13 mouse cellular contexts compared by ENCODE assay signal in the genomic region with DNA sequence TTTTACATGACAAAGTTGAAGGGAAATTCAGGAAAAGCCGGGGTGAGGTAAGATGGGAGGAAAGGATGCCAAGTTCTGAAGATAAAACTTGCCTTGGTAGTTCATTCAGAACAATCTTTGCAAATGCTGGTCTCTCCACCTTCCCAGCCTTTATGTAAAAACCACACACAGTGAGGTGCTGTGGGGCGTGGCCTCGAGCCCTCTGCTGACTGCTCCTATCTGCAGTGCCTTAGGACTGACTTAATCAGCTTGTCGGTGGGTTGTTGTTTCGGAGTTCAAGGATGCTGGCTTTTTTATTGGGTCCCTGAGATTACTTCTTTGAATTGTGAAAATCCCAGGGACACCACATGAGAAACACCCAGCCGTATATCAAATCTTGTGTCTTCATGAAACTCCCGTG.
"Had no signal": no experiment of that assay in that cellular context is flagged by ENCODE, and none has a peak within 500 bp of the region (broad histone marks: within the 10 kb centered on the region; RNA-seq: fewer than 3 reads in every experiment).

No protein-coding gene starts in this region.

- H3K9me3 ChIP-seq: limb, embryonic 12.5 days; liver, embryonic 15.5 days; megakaryocyte, embryonic 14.5 days; midbrain, embryonic 12.5 days; neural tube, embryonic 12.5 days had no signal

- H3K36me3 ChIP-seq: limb, embryonic 12.5 days; liver, embryonic 15.5 days; midbrain, embryonic 12.5 days; neural tube, embryonic 12.5 days had no signal

- DNase-seq: kidney, adult 2 months; kidney, postnatal 25 days; lung, adult 2 months; lung, postnatal 4 days had no signal

- H3K4me1 ChIP-seq: megakaryocyte, embryonic 14.5 days; neural tube, embryonic 12.5 days had no signal

- H3K4me2 ChIP-seq: limb, embryonic 12.5 days; liver, embryonic 15.5 days; midbrain, embryonic 12.5 days; neural tube, embryonic 12.5 days had no signal

- ATAC-seq: intestine, embryonic 16.5 days; lung, postnatal 0 days had no signal

- H3K9ac ChIP-seq: limb, embryonic 12.5 days; liver, embryonic 15.5 days; midbrain, embryonic 12.5 days; neural tube, embryonic 12.5 days had no signal

- H3K27ac ChIP-seq: limb, embryonic 12.5 days; liver, embryonic 15.5 days; midbrain, embryonic 12.5 days; neural tube, embryonic 12.5 days; stomach, postnatal 0 days had no signal

- H3K4me3 ChIP-seq: limb, embryonic 12.5 days; liver, embryonic 15.5 days; megakaryocyte, embryonic 14.5 days; midbrain, embryonic 12.5 days; myocyte; neural tube, embryonic 12.5 days had no signal
